Mouse (Mus musculus): Measurements from ENCODE around the gene Galk2.

DNA sequence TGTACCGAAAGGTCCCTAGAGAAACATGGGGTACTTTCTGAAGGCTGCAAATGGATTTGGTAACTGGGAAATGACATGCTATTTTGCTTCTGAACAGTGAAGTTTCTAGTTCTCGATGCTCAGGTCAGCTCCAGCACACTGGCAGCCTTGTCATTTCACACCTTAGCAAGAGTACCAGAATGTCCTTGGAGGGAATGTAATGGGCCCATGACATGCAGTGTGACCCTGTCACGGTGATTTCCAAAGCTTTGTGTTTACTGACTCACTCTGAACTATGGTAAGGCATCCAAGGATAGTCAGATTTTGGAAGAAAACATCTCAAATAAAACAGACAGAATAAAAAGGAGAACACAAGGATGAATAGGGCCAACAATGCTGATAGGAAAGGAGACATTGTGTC is 42.5 kb downstream of the Galk2 start:
- TF ChIP-seq GATA1 (IDR thresholded peaks at IDR 0.05; ENCODE audit: borderline replicate concordance, low read length) = no peak
- no peak for TF ChIP-seq CTCF (IDR thresholded peaks at IDR 0.05; ENCODE audit: low read depth, low read length)
- TF ChIP-seq TAL1 (conservative IDR thresholded peaks at IDR 0.05; ENCODE audit: low read depth, low read length) = no peak
- no peak for TF ChIP-seq GATA2 (IDR thresholded peaks at IDR 0.05; ENCODE audit: borderline replicate concordance, low read depth, low read length)
- TF ChIP-seq POLR2AphosphoS5 (IDR thresholded peaks at IDR 0.05; ENCODE audit: insufficient replicate concordance, low read depth, low read length) = no peak
